Mouse (Mus musculus) heart, adult 2 months (tissue): ENCODE results near the gene Dnaja3. TPM values are rescaled to one million over a fixed set of nuclear protein-coding genes. Genes with fewer than 3 reads are reported as not detected.

Experiments
- DNase-seq, 2 experiments: peaks; one replicate each; pipeline ENCODE4 v3.0.0; 2021
- H3K27ac ChIP-seq: fragments of 200-600 bp; 2 replicates; pipeline ENCODE4 v1.8.1; 2022
- H3K27me3 ChIP-seq: fragments of 200-500 bp; 2 replicates; pipeline ENCODE4 v1.6.1; 2012; ENCODE audit warnings: mild to moderate bottlenecking, low read length, inconsistent platforms, mixed read lengths; ENCODE audit not compliant: control insufficient read depth, insufficient read depth
- H3K36me3 ChIP-seq: fragments of 200-500 bp; 2 replicates; pipeline ENCODE4 v1.6.1; 2012; ENCODE audit warnings: low read length, inconsistent platforms; ENCODE audit not compliant: control insufficient read depth, insufficient read depth
- H3K4me1 ChIP-seq: fragments of 200-500 bp; 2 replicates; pipeline ENCODE4 v1.6.1; 2011; ENCODE audit warnings: low read length; ENCODE audit not compliant: control insufficient read depth, insufficient read depth
- H3K4me3 ChIP-seq: fragments of 200-600 bp; 2 replicates; pipeline ENCODE4 v1.8.1; 2022
- H3K79me2 ChIP-seq: fragments of 200-500 bp; replicated peaks from 2 replicates; pipeline ENCODE4 v1.6.1; 2012; ENCODE audit warnings: mild to moderate bottlenecking, inconsistent platforms, low read length, moderate library complexity, mixed read lengths; ENCODE audit not compliant: control insufficient read depth, insufficient read depth
- H3K9ac ChIP-seq: fragments of 200-500 bp; 2 replicates; pipeline ENCODE4 v1.6.1; 2012; ENCODE audit warnings: low read depth, mild to moderate bottlenecking, control low read depth, inconsistent platforms, low read length, mixed read lengths
- CTCF ChIP-seq: fragments of 200-600 bp; IDR thresholded peaks from 2 replicates; pipeline ENCODE4 v1.8.1; 2022; ENCODE audit warnings: antibody characterized with exemption, mild to moderate bottlenecking, moderate library complexity
- EP300 ChIP-seq: fragments of 200-500 bp; IDR thresholded peaks from 2 replicates; pipeline ENCODE4 v1.6.1; 2011; ENCODE audit warnings: low read depth, low read length, control low read depth; ENCODE audit not compliant: insufficient read depth
- POLR2A ChIP-seq: fragments of 200-500 bp; IDR thresholded peaks from 2 replicates; pipeline ENCODE4 v1.6.1; 2011; ENCODE audit warnings: mild to moderate bottlenecking, low read depth, low read length, control low read depth; ENCODE audit not compliant: insufficient read depth
- WGBS: fragments of 180-500 bp; shearing (Covaris S2); methylation state at CpG from one replicate; pipeline ENCODE4 v1.1.7; 2018; 5-methylcytosine and 5-hydroxymethylcytosine counted together
- intact Hi-C: fragments of 180-260 bp; cut with DNase I; formaldehyde crosslinking; loops from one replicate; pipeline ENCODE4 v1.15.1; 2025
- polyA plus RNA-seq: library from polyadenylated mRNA; depleted of rRNA; stranded (reverse); fragments of >200 nt; gene quantifications from 2 replicates; pipeline ENCODE4 v1.2.3, GENCODE M21; 2012
- total RNA-seq, 2 experiments: library from RNA; stranded (reverse); gene quantifications; 2 replicates each; pipeline ENCODE4 v1.2.3; 2021

Dnaja3 gene
- total and polyA plus RNA-seq, 3 experiments = 80.8 to 150 (median 138) TPM

DNA sequence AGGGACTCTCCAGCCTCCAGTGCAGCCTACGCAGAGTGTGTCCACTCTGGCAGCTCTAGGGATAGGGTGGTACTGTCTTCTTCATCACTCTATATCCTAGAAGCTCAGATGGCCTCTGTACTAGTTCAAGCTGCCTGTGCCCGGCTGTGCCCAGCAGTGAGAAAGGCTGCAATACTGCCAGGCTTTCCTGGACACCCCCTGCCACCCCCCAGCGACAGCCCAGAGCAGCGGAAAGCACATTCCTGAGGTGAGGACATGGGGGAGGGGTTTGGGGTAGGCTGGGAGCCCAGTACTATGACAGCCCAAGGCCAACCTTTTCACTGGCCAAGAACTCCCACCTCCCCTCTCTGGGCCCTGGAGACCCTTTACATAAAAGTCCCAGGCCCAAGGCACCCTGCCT lies 4.0 kb upstream of the Dnaja3 start:
- 62% methylated on average over 4 of the region's 4 CpGs for WGBS
- H3K36me3 ChIP-seq = no peaks in the 10 kb centered on the region
- intact Hi-C loops = no loop called here
- TF ChIP-seq EP300 (no peak), CTCF (no peak), POLR2A (no peak)
- no peak overlapping the region for H3K27ac ChIP-seq
- H3K4me3 ChIP-seq = no peak overlapping the region
- H3K27me3 ChIP-seq = no peaks in the 10 kb centered on the region
- no peaks in the 10 kb centered on the region for H3K79me2 ChIP-seq
- DNase-seq = no peak
- no peak overlapping the region for H3K9ac ChIP-seq
- H3K4me1 ChIP-seq = peaks cover 2% of the 10 kb centered on the region; the same call in 1 of the 2 replicates

DNA sequence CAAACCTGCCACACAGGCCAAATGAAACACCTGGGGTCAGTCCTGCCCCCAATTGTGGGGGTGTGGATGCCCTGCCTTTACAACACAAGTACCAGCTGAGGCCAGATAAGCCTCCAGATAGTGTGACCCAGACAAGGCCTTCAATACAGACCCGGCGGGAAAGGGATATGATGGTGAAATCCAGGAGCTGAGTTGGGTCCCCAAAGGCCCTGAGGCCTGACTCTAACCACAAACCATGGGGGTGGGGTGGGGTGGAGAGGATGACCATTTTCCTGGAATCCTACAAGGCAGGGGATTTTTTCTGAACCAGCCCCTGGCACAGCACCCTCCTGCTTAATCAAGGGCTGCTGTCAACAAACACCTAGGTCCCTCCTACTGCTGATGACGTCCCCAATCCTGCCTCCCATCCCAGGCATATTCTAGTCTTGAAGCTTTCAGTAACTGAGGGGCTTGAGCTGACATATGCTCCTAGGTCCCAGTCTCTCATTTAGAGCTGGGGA lies 848 bp upstream of the Dnaja3 start:
- no peak for TF ChIP-seq EP300
- no peak for TF ChIP-seq POLR2A
- no peak for TF ChIP-seq CTCF
- no peak for DNase-seq
- Histone ChIP-seq H3K27me3 (no peaks in the 10 kb centered on the region), H3K27ac (no peak overlapping the region), H3K9ac (no peak overlapping the region), H3K4me1 (peaks cover 7% of the 10 kb centered on the region), H3K79me2 (no peaks in the 10 kb centered on the region), H3K4me3 (no peak overlapping the region), H3K36me3 (no peaks in the 10 kb centered on the region)
- 77% methylated on average over 3 of the region's 3 CpGs for WGBS
- intact Hi-C loops = no loop called here

DNA sequence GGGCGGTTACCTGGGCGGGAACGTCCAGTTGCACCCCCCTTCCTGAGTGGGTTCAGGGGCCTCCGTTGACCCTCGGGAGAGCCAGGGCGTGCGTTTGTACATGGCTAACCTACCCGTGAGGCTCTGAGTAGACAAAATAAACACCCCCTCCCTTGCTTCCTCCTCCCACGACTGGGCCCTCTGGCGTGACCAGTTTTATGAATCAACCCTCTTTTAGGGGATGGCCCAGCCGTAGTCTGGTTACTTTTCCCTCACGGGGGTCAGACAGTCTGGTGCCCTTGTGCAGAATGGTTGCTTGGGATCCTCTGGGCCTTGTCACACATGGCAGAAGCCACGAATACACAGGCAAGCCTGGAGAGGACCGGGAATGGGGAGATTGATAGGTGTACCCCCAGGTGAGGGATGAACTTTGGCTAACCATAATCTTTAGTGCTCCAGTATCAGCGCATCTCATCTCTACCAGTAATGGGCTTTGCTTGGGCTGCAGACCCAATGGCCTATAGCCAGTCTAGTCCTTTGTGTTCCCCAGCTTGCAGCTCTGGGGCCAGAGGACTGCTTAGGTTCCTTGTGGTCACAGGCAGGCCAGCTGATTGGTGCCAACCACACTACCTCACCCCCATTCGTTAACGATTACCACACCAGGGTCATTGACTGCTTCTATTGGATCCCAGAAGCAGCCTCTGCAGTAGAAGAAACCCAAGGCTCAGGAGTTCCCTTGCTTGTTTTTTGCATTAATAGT lies 647 bp downstream of the Dnaja3 start:
- no peaks in the 10 kb centered on the region for H3K27me3 ChIP-seq
- DNase-seq = peak in 1 of 2 experiments; percentile 45
- H3K4me3 ChIP-seq = peak overlapping the region; percentile 73
- H3K27ac ChIP-seq = peak overlapping the region; percentile 86
- no peaks in the 10 kb centered on the region for H3K79me2 ChIP-seq
- 16% methylated on average over 17 of the region's 17 CpGs for WGBS
- intact Hi-C loops = no loop called here
- H3K36me3 ChIP-seq = no peaks in the 10 kb centered on the region
- H3K4me1 ChIP-seq = peaks cover 13% of the 10 kb centered on the region
- H3K9ac ChIP-seq = peak overlapping the region; percentile 78
- TF ChIP-seq CTCF = no peak
- no peak for TF ChIP-seq POLR2A
- TF ChIP-seq EP300 = no peak

DNA sequence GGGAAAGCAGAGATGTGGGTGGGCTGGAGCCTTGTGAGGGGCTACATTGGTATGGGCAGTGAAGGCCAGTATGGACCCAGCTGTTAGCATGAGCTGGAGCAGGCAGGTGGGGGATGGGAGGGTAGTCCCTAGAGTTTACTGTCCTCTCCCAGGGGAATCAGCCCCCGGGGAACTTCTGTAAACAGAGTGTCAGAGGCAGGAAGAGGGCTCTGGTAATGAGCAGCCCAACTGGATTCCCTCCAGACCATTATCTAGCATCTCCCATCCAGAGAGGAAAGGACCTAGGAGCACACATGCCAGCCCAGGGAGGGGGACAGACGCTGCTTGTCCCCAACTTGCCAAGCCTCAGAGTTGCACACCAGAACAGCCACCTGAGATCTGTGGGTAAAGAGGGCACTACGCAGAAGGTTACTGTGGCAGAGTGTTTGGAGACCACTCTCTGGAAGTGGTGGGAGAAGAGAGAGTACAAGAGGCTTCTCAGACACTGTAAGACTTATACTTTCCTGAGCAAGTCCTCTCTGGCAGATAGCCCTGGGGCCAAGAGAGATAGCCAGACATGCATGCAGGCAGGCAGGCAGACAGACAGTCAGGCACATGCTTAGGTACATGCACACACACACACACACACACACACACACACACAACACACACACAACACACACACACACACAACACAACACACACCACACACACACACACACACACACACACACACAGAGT lies 1.5 kb downstream of the Dnaja3 start:
- no peak for TF ChIP-seq POLR2A
- TF ChIP-seq EP300 = no peak
- no peak for TF ChIP-seq CTCF
- H3K9ac ChIP-seq = peak overlapping the region; percentile 27
- intact Hi-C loops = no loop called here
- peak overlapping the region; percentile 86 for H3K27ac ChIP-seq
- H3K4me3 ChIP-seq = peak overlapping the region; percentile 73
- peak; percentile 47 to 64 for DNase-seq
- no peaks in the 10 kb centered on the region for H3K36me3 ChIP-seq
- H3K4me1 ChIP-seq = peaks cover 13% of the 10 kb centered on the region
- no peaks in the 10 kb centered on the region for H3K79me2 ChIP-seq
- WGBS = 27% methylated on average over 3 of the region's 3 CpGs
- no peaks in the 10 kb centered on the region for H3K27me3 ChIP-seq

DNA sequence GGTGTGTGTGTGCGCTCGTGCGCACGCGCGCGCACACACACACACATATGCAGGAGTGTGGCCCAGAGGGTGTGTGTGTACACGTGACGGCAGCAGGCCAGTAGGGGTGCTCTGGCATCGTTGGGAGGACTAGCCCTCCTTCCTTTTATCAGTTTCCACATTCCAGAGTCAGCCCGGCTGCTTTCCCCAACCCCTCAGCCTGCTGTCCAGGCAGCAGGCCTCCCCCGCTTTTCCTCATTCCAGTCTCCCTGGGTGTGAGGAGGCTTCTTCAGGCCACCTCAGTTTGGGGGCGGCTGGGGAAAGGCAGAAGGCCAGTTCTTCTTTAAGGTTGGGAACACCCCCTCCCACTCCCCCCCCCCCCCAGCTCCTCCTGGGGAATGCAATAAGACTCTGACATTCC lies 2.4 kb downstream of the Dnaja3 start:
- intact Hi-C loops = no loop called here
- no peaks in the 10 kb centered on the region for H3K27me3 ChIP-seq
- peak overlapping the region; percentile 83 for H3K27ac ChIP-seq
- H3K4me3 ChIP-seq = no peak overlapping the region
- H3K4me1 ChIP-seq = peaks cover 13% of the 10 kb centered on the region
- no peaks in the 10 kb centered on the region for H3K36me3 ChIP-seq
- no peak for TF ChIP-seq POLR2A
- TF ChIP-seq EP300 = no peak
- no peak for TF ChIP-seq CTCF
- 47% methylated on average over 13 of the region's 13 CpGs for WGBS
- H3K79me2 ChIP-seq = no peaks in the 10 kb centered on the region
- DNase-seq = peak; percentile 68 to 78
- H3K9ac ChIP-seq = no peak overlapping the region

DNA sequence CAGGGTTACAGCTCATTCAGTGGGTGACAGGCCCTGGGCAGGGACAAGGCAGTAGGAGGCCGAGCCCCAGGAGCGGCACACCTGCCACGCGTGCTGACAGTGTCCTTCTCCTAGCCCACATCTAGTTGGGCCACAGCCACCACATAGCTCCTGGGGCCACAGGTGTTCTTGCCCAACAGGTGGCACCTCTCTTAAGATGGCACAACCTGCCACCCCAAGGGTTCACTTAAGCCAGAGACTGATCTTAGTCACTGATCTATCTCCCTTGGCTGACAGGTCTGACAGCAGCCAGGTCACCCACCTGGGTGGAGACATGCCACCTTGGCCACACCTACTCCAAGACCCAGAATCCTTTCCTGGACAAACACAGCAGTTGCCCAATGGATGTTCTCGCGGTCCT lies 3.1 kb downstream of the Dnaja3 start:
- WGBS = 74% methylated on average over 6 of the region's 6 CpGs
- TF ChIP-seq POLR2A = no peak
- TF ChIP-seq EP300 = no peak
- TF ChIP-seq CTCF = no peak
- Histone ChIP-seq H3K79me2 (no peaks in the 10 kb centered on the region), H3K27me3 (no peaks in the 10 kb centered on the region), H3K9ac (peak overlapping the region; percentile 21; the same call in 1 of the 2 replicates), H3K36me3 (no peaks in the 10 kb centered on the region), H3K4me1 (peaks cover 15% of the 10 kb centered on the region), H3K27ac (peak overlapping the region; percentile 83), H3K4me3 (peak overlapping the region; percentile 19; the same call in 1 of the 2 replicates)
- no peak for DNase-seq
- intact Hi-C loops = no loop called here
